8 mouse cellular contexts compared by ENCODE assay signal in the genomic region with DNA sequence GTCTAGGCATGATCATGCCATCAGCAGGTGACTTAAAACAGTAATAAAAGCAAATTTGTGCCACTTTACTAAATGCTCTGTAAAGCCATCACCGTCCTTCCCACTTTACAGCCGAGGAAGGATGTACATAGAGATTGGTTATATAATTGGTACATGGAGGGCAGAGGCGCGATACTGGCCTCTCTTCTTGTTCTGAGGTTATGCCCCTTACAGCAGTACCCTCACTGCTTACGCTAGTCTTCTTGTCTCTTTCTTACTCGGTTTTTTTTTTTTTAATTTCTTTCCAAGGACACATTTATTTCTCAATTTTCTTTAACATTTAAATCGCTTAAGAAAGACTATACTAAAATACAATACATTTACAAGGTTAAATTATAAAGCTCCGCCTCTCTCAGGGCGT. TPM values are rescaled to one million over a fixed set of nuclear protein-coding genes. Genes with fewer than 3 reads are reported as not detected.
DNase-seq lines count a peak whose midpoint lies in the region; ATAC-seq and TF ChIP-seq lines count a peak whose summit lies in the region.

No protein-coding gene starts in this region.

- no peak; the same call in 1 of the 2 replicates for ATAC-seq in limb, embryonic 11.5 days (ENCODE audit: insufficient number of reproducible peaks, low FRiP score, low TSS enrichment, low read depth)

- peak overlapping the region; percentile 5 for H3K4me2 ChIP-seq in limb, embryonic 11.5 days (ENCODE audit: low read depth, severe bottlenecking)

- H3K36me3 ChIP-seq in limb, embryonic 11.5 days (ENCODE audit: control insufficient read depth, insufficient read depth, low read length): no peaks in the 10 kb centered on the region; the same call in 1 of the 2 replicates
- peaks cover 2% of the 10 kb centered on the region; the same call in 1 of the 2 replicates for H3K36me3 ChIP-seq in splenic B cell, adult 2 months (ENCODE audit: control insufficient read depth, insufficient read depth, low read length, poor library complexity, severe bottlenecking)

- H3K9ac ChIP-seq in limb, embryonic 11.5 days (ENCODE audit: low read length): no peak overlapping the region

- 9% methylated on average over 9 of the region's 9 CpGs for WGBS in cerebellum, adult 2 months
- WGBS in limb, embryonic 11.5 days: 30% methylated on average over 9 of the region's 9 CpGs

- no peak overlapping the region; the same call in 1 of the 2 replicates for H3K27ac ChIP-seq in cerebellum, adult 2 months (ENCODE audit: insufficient read depth, low read length)
- H3K27ac ChIP-seq in limb, embryonic 11.5 days (replicated peaks; ENCODE audit: low read depth, low read length): no peak overlapping the region

- H3K9me3 ChIP-seq in limb, embryonic 11.5 days (ENCODE audit: control insufficient read depth, low read length): no peaks in the 10 kb centered on the region

- no peaks in the 10 kb centered on the region for H3K4me1 ChIP-seq in cerebellum, adult 2 months (ENCODE audit: control insufficient read depth, insufficient read depth, low read length)
- H3K4me1 ChIP-seq in limb, embryonic 11.5 days (ENCODE audit: control insufficient read depth, insufficient read depth, low read length): no peaks in the 10 kb centered on the region

- H3K27me3 ChIP-seq in cerebellum, adult 2 months (ENCODE audit: control insufficient read depth, insufficient read depth, low read length): no peaks in the 10 kb centered on the region
- H3K27me3 ChIP-seq in limb, embryonic 11.5 days (ENCODE audit: control insufficient read depth, insufficient read depth, low read length): no peaks in the 10 kb centered on the region
- H3K27me3 ChIP-seq in splenic B cell, adult 2 months (ENCODE audit: control insufficient read depth, insufficient read depth, low read length, poor library complexity, severe bottlenecking): no peaks in the 10 kb centered on the region

- TF ChIP-seq POLR2A in cerebellum, adult 2 months (IDR thresholded peaks at IDR 0.05; ENCODE audit: borderline replicate concordance, insufficient read depth, low read length): no peak

- TF ChIP-seq CTCF in cerebellum, adult 2 months (IDR thresholded peaks at IDR 0.05; ENCODE audit: borderline replicate concordance, insufficient read depth, low read depth, low read length): no peak

- DNase-seq in cerebellum, adult 2 months: peak in 1 of 2 experiments; percentile 47
- no peak for DNase-seq in cerebellum, postnatal 4 days (ENCODE audit: low spot score in 2 of 2)
- peak; percentile 10 for DNase-seq in right cerebral cortex, adult 18-20 months
- DNase-seq in right cerebral cortex, postnatal 14 days: no peak
- DNase-seq in limb, embryonic 11.5 days (ENCODE audit: low spot score): no peak
- DNase-seq in splenic B cell, adult 2 months (ENCODE audit: low read depth, low spot score): peak; percentile 33
- no peak for DNase-seq in embryo, embryonic 9.5 days (ENCODE audit: extremely low spot score)
- no peak for DNase-seq in layer of hippocampus, postnatal 25 days (ENCODE audit: extremely low spot score in 1 of 2, low spot score in 1 of 2)

- H3K4me3 ChIP-seq in cerebellum, adult 2 months (replicated peaks; ENCODE audit: insufficient read depth, low read depth, low read length): peak overlapping the region; percentile 83
- peak overlapping the region; percentile 76; the same call in 1 of the 2 replicates for H3K4me3 ChIP-seq in limb, embryonic 11.5 days (ENCODE audit: low read depth, low read length)

RNA-seq across cellular contexts. Expression of gene Tvp23b, which starts 0.5 kb away (rescaled TPM):
- 28.5 and 32.3 TPM in 2 replicates for polyA plus RNA-seq in cerebellum, adult 2 months (2012; rRNA removed)
- polyA plus RNA-seq in limb, embryonic 11.5 days (2014; fragmentation: Nextera tagmentation; extraction: Ambion mirVana): 40.5 and 43.7 TPM in 2 replicates
- total RNA-seq in layer of hippocampus, postnatal 25 days (2021): 10 to 100 TPM; 28.9 to 30.2 TPM

RNA-seq across cellular contexts. Expression of gene Fbxw10, which starts 31.9 kb away (rescaled TPM):
- 1.8 and 1.9 TPM in 2 replicates for polyA plus RNA-seq in cerebellum, adult 2 months (2012; rRNA removed)
- polyA plus RNA-seq in limb, embryonic 11.5 days (2014; fragmentation: Nextera tagmentation; extraction: Ambion mirVana): 0.67 and 0.91 TPM in 2 replicates
- 1 to 10 TPM; 1.3 to 1.6 TPM for total RNA-seq in layer of hippocampus, postnatal 25 days (2021)

RNA-seq across cellular contexts. Expression of gene Trim16, which starts 58.7 kb away (rescaled TPM):
- 4.0 and 4.2 TPM in 2 replicates for polyA plus RNA-seq in cerebellum, adult 2 months (2012; rRNA removed)
- 4.3 and 4.8 TPM in 2 replicates for polyA plus RNA-seq in limb, embryonic 11.5 days (2014; fragmentation: Nextera tagmentation; extraction: Ambion mirVana)
- 1 to 10 TPM; 2.2 to 2.5 TPM for total RNA-seq in layer of hippocampus, postnatal 25 days (2021)

Comparison
In these comparisons a context has a peak if more than half of its experiments do, and no peak if none do; other contexts are left out.
1. DNase-seq: peak in right cerebral cortex, adult 18-20 months (single experiment) and splenic B cell, adult 2 months (single experiment); none in cerebellum, postnatal 4 days (0 of 2), right cerebral cortex, postnatal 14 days (single experiment), limb, embryonic 11.5 days (single experiment), embryo, embryonic 9.5 days (single experiment) and layer of hippocampus, postnatal 25 days (0 of 2).